Mouse (Mus musculus): Measurements from ENCODE around the gene Fam221b.
A peak's percentile ranks its signal among the peaks of the same experiment; 100 is the strongest.

The Fam221b gene

DNA sequence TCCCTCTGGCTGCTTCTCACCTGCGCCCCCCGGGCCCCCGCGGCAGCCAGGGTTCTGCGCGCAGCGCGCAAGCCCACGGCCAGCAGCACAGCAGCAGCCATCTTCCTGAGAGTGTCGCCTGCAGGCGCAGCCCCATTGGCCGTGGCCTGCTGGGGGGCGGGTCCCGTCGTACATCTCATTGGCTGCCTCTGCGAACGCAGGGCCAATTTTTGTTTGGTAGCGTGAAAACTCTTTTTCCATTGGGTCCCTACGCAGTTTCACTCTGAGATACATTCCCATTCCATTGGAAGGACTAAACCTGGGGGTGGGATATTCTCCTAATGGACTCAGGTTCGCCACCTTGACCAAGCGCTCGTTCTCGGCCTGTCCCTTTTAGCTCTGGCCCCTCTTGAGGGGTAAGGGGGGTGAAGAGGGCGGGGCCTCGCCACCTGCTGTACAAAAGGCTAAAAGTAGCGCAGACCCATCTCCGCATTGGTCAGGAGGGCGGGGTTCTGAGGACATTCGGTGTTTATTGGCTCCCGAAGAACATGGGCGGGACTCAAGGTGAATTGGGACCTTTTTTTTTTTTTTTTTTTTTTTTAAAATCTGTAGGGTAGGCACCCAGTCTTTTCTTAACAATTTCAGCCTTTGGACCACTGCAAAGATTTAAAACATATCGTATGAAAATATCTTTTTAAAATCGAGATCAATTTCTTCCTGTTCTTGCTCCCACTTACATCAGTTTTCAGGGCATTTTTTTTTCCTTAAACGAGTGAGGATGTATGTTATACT, 12.4 kb downstream of the Fam221b start, which contains the start of gene Hint2:
Hint2 (minus strand) TSS at position 128 of the 771 bp plus-strand sequence.
- peak; percentile 97 for DNase-seq

DNA sequence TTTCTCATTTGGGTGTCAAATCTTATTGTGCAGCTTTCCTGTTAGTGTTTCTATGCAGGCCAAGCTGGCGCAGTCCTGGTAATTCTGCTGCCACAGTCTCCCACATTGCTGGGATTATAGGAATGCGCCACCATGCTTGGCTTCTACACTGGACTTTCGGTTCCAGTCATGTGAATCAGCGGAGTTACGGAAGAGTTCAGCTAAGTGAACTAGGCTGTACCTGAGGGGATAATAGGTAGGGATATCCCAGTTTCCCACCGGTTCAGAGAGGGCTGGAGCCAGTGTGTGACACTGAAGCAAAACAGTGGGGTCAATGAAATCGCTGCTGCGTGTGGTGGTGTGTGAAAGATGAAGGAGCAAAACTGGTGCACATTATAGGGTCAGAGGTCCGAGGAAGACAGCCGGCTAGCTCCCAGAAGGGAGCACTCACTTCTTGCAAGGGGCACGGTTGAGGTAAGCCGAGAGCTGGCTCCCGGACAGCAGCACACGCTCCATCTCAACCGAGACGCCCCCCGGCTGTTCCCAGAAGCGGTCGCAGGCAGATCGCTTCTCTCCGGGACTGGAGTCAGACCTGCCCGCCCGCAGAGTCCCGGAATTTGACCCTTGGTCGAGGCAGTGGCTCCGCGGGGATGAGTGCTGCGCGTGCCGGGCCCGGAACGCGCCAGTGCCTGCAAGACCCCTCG, 13.1 kb downstream of the Fam221b start:
- peak; percentile 60 for DNase-seq

DNA sequence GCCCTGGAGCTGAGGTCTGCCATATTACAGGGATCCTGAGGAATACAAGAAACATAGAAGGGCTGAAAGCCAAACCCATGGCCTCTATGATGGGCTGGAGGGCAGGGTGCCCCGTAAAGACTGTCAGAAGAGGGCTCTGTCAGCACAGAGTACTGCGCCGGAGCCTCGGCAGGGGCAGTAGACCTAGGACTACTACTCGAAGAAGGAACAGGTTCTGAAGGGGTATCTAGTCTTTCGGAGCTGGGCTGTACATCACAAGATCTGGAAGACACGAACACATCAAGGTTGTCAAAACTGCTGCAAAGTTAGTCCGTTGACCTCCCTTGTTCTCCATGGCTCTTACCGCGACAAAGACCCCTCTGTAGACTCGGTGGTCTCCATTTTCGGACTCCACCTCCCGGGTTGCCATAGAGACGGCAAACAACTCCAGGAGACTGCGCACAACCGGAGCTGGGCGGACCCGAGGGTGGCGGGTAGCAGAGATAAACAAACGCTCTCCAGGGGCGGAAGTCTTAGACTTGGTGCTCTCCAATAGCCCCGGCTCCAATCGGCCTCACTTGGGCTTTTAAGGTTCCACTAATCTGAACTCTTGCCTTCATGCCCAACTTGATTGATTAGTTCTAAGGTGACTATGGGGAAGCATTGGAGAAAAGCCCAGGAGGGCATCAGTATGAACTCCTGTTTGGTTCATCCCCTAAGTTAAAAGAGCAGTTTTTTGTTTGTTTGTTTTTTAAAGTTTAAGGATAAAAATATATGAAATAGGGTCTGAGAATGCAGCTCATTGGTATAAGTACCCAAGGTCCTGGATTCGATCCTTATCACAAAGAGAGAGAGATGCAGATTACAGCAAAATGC, 15.6 kb downstream of the Fam221b start, which contains the start of gene Spag8:
Spag8 (minus strand) TSS at position 434 of the 855 bp plus-strand sequence.
- peak; percentile 53 for DNase-seq

DNA sequence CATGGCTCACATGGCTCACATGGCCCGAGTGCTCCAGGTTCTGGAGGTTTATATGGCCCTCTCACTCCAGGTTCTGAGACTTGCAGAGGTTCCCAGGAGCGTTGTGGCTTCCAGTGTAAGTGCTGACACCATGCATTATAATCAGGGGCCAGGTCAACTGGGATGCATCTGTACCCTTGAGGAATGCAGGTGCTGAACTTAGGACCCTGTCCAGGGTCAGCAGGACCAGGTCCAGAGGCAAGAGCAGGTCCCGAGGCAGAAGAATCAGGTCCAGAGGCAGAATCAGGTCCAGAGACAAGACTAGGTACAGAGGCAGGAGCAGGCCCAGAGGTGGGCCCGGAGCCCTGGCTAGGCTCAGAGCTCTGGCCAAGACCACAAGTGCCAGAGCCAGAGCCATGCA, 16.2 kb downstream of the Fam221b start:
- DNase-seq = peak; percentile 44

DNA sequence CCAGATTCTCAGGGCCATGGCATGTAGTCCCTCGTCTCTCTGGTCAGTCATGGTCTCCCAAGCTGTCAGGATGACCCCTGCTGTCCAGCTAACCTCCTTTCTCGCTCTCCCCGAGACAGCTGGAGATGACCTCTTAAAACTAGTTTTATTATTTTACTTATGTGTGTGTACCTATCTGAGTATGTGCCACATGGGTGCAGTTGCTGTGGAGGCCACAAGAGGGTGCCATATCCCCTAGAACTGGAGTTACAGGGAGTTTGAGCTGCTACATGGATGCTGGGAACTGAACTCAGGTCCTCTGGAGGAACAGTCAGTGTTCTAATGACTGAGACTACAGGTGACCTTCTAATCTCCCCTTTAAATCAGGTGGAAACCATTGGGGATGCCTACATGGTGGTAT, 19.2 kb downstream of the Fam221b start:
- no peak for DNase-seq

DNA sequence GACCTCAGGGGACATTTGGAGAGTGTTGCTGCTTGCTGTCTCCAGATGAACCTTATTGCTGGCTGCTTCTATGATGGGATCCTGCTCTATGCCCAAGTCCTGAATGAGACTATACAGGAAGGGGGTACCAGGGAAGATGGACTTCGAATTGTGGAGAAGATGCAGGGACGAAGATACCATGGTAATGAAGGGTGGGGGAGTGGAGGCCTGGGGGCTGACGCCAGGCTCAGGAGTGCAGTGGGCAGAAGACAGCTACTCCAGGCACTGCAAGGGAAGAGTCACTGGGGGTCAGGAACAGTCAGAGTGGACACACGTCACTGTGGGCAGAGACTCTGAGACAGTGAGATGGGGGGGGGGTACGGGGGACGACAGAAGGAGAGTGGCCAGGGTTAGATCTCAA, 28.5 kb downstream of the Fam221b start:
- no peak for DNase-seq

DNA sequence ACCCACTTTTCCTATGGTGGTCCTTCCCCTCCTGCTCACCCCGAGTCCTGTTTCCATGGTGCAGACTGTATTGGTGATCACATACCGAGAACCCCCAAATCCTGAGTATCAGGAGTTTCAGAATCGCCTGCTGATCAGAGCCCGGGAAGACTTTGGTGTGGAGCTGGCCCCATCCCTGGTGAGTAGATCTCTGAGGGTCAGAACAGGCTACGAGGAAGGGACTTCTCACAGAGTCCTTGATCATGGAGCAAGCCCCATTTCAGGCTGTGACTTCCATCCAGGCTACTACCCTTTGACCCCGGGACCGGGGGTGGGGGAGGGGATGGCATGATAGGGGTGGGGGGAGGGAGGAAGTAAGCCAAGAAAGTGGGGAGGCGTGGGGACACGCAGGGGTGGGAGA, 28.9 kb downstream of the Fam221b start:
- no peak for DNase-seq

DNA sequence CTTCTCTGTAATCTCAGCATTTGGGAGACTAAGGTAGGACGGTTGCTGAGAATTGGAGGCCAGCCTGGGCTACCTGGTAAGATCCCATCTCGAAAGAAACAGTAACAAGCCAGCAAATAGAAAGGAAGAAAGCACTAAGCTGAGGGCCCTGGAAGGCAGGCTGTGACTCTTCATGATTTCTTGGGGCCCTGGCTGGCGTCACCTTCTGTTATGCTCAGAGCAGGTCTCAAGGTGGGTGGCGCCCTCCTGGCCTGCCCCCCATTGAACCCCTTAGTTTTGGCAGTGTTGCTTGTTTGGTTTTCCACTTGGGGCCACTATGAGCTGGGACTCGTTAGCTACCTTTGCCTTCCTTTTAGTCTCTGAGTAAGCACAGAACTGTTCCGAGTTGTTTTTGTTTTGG, 32.2 kb downstream of the Fam221b start:
- no peak for DNase-seq

DNA sequence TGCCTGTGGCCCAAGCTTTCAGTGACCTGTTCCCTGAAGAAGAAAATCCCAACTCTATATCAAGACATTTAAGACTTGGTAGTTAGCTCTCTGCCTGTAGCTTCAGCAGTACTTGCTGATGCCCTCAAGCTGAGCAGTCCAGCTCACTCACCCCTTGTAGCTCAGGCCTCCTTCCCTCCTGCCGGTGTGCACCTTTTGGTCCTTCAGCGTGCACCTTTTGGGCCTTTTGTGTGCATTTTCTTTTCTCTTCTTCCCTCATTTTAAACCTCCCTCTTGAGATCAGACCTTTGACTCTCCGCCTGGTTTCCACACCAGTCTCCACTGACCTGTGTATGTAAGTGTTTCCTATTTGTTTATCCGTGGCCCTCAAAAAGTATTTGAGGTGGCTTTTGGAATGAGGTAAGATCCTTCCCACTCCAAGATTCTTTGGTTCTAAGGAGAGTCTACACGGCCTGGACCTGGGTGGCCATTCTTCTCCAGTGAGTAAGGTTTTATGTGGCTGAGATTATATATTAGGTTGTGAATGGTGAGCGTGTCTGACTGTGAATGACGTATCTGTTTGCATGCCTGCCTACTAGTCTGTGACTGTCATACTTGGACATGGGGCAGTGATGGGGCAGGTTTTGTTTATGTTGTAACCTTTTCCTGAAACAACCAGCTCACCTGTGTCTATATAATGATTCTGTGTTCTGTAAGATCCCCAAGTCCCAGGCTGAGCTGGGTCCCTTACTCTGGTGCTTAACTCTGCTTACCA, 34.1 kb downstream of the Fam221b start:
- DNase-seq = no peak

DNA sequence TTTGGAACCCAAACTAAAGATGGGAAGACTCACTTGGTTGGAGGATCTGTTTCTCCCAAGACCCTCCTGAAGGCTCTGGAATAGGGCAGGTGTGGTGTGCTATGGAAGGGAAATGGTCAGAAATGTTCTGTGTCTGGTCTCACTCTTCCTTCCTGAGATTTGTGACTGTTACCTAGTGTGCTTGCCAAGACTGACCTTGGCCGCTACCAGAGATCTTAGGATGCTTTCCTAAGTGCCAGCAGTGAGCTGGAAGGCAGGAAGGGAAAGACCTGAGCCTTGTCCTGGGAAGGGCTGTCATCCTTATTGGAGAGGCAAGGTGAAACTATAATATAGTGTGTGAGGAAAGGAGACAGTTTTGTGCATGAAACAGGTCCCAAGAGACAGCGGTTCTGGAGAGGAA, 35.2 kb downstream of the Fam221b start:
- no peak for DNase-seq

DNA sequence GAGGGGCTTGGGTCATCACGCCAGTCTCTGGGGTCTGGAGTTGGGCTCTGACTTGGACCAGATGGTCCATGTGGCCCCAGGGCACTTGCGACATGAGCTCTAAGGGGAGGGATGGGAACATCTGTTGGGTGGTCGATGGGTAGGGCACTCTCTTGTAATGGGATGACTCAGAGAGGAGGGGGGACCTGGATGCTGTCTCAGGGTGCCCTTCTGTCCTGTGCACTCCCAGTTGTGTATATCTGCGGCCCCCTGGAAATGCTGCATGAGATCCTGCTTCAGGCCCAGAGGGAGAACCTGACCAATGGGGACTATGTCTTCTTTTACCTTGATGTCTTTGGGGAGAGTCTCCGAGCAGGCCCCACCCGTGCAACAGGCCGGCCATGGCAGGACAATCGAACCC, 35.6 kb downstream of the Fam221b start:
- no peak for DNase-seq

DNA sequence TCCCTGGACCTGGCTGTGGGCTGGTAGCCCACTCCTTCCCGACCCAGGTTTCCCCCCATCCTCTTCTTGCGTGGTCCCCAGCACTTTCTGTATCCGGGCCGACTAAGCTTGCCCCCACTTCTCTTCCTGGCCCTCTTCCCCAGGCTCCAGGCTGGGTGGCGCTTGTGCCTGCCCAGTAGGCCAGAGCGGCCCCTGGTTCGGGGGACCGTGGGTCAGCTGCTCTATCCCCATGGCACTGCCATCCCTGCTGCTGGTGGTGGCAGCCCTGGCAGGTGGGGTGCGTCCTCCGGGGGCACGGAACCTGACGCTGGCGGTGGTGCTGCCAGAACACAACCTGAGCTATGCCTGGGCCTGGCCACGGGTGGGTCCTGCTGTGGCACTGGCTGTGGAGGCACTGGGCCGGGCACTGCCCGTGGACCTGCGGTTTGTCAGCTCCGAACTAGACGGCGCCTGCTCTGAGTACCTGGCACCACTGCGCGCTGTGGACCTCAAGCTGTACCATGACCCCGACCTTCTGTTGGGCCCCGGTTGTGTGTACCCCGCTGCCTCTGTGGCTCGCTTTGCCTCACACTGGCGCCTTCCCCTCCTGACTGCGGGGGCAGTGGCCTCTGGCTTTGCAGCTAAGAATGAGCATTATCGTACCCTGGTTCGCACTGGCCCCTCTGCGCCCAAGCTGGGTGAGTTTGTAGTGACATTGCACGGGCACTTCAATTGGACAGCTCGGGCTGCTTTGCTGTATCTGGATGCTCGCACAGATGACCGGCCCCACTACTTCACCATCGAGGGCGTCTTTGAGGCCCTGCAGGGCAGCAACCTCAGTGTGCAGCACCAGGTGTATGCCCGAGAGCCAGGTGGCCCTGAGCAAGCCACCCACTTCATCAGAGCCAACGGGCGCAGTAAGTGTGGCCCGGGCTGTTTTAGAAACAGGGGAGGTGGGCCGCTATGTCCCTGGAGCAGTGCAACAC, 36.7 kb downstream of the Fam221b start:
- DNase-seq = no peak

DNA sequence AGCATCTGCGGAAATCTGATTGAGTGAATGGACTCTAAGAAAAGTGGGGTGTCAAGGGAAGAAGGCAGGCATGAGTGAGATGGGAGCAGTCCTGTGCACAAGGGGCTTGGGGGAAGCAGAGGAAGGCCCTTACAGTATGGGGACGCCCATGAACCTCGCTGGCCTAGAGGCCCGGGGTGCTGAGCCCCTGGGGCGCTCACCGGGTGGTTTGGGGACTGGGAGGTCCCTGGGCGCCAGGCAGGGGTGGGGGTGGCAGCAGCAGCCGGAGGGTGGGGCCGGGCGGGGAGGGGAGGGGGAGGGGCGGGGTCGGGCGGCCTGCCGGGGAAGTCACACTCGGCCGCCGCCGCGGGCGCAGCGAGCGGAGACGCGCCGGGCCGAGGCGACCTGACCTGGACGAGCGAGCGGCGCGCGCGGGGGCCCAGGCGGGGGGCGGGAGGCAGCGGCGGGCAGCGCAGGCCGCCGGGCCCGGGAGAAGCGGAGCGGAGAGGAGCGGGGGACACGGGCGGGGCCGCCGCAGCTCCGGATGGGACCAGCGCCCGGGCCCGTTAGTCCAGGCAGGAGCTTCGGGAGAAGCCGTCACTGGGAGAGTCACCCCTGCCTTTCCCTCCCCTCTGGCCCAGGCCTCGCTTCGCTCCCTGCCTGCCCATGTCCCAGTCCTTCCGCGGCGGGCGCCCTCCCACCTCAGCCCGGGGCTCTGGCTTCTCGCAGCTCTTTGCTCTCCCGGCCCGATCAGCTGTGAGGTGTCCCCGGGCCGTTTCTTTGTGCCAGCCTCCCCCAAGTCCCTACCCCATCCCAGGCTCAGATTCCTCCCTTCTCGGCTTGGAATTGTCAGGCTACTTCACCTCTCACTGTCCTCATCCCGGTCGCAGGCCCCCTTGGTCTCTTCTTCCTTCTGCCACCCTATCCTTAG, 37.6 kb downstream of the Fam221b start, which contains the start of gene Npr2:
Npr2 (plus strand) TSS at position 890 of the 910 bp plus-strand sequence.
- peak; percentile 73 for DNase-seq

DNA sequence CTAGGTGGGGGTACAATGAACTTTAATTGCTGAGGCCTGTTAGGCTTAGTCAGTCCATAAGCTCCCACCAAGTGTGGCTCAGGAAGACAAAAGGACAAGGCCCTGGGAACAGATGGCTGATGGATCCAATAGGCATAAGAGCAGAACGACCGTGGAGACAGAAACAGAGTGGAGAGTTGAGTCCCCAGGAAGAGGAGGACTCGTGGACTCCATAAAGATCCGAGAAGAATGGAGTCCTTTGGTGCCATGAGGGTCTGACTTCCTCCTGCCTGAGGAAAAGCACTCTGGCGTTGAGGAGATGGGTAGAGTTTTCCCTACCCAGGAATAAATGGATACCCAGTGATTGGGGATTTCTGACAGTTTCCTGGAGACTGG, 38.3 kb downstream of the Fam221b start:
- no peak for DNase-seq

DNA sequence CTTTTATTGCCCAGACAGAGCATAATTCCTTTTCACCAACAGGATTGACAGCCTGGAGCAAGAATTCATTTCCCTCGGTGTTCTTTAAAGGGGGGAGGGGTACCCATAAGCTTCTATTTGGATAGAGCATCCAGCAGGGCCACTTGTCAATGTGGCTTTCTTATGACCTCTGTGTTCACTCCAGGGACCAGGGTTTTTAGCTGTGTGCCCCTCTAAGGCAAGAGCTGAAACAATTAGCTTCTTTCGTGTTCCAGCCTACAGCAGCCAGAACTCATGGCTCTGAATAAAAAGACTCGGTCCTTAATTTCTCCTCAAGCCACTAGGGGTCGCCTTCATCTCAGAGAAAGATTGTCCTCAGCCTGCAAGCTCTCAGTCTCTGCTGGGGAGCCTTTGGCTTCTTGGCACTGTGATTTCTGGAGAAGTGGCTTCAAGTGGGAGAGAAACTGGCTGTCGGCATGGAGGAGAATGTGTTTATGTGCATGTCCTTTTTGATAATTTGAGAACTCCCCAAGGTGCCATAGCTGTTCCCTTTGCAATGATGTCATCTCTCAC, 38.8 kb downstream of the Fam221b start:
- peak; percentile 91 for DNase-seq

DNA sequence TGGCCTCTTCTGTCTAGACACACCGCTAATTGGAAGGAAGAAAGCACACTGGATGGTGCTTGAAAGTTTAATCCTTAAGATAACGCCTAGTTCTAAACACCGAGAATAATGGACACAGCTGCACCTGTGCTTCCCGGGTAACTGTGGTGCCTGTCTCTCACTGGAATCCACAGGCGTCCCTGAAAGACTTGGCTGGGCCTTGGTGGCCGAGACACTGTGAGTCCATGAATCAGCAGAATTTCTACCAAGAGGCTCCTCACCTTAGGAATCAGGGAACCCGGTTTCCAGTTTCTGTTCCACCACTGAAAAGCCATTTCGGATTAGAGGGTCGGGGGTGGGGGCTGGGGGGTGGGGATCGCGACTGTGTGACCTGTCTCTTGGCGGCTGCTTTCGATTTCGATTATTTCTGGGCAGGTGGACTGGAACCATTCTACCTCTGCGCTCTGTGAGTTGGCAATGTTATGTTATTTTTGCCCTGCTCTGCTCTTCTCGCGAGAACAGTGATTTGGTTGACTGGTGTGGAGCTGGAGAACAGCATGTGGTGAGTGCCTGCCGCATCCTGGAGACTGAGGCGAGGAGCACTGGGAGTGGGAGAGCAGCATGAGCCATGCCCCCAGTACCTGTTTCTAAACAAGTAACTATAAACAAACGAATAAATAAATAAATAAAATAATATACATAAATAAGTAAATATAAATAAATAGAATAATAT, 39.7 kb downstream of the Fam221b start:
- DNase-seq = no peak

DNA sequence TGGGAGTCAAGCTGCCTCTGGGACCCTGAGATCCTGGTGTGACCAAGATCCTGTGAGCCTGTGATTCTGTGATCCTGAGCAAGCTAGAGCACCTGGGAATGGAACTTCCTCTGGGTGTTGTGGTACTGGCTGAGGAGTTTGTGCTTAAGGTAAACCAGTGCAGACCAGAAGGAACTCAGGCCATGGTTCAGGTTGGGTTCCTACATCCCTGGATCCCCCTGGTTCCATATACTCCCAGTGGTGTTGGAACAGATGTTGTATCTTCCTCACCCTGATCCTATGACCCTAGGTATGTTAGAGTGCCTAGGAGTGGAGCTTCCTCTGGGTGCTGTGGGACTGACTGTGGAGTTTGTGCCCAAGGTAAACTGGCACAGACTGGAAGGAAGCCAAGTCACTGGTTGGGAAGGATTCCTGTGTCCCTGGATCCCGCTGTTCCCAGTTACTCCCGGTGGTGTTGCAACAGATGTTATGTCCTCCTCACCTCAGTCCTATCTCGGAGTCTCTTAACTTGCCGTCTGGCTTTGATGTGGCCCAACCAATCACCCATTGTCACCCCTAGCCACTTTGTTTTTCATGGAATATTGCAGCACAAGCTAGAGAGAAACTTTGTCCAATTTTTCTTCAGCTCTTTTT, 48.7 kb downstream of the Fam221b start:
- no peak for DNase-seq

DNA sequence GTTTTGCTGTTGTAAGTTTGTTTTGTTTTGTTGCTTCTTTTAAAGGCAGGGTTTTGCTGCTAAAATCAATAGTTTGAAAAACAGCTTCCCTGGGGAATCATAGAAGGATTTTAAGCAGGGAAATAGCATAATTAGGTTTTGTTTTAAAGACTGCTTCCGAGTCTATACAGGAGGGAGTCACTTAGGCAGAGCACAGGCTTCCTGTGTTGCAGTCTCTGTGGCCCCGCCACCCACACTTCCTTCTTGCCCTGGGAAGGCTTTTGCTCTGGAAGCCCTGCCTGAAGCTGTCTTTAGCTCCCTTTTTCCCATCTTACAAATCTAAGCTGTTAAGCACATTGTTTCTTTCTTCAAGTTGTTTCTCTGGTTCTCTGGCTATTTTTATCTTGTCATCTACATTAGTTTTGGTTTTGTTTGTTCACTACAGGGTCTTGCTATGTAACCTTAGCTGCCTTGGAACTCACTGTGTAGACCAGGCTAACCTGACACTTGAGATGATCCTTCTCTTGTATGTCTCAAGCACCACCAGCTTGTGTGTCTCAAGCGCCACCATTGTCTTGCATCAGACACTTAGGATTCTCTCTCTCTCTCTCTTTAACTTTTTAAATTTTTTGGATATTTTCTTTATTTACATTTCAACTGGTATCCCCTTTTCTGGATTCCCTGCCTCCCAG, 55.8 kb downstream of the Fam221b start:
- DNase-seq = peak; percentile 41
